Mouse (Mus musculus) MEL-GATA-1-ER (cell line): ENCODE data around the gene Foxp1.

Source experiments
- DNase-seq: peaks from one replicate; pipeline ENCODE4 v3.0.0-alpha.2; 2012; ENCODE audit warnings: low read depth; ENCODE audit errors: extremely low read depth

Foxp1 gene

GRCm38 (mm10) chr6:99299196-99299595 lies 223.3 kb downstream of the Foxp1 start:
- no peak for DNase-seq

GRCm38 (mm10) chr6:99297535-99297934 lies 225.0 kb downstream of the Foxp1 start:
- no peak for DNase-seq

- no peak for DNase-seq
Observed at GRCm38 (mm10) chr6:99295495-99295894, 227.0 kb downstream of the Foxp1 start.

- no peak for DNase-seq
Observed at GRCm38 (mm10) chr6:99289220-99289619, 233.3 kb downstream of the Foxp1 start.

- no peak for DNase-seq
Observed at GRCm38 (mm10) chr6:99285026-99285425, 237.5 kb downstream of the Foxp1 start.

- no peak for DNase-seq
Observed at GRCm38 (mm10) chr6:99284019-99284418, 238.5 kb downstream of the Foxp1 start.

GRCm38 (mm10) chr6:99282866-99283657 lies 239.5 kb downstream of the Foxp1 start:
- DNase-seq, result peak; percentile 12

- no peak for DNase-seq
Observed at GRCm38 (mm10) chr6:99281433-99281832, 241.1 kb downstream of the Foxp1 start.

GRCm38 (mm10) chr6:99280619-99281018 lies 241.9 kb downstream of the Foxp1 start:
- no peak for DNase-seq

GRCm38 (mm10) chr6:99277251-99277650 lies 245.3 kb downstream of the Foxp1 start:
- no peak for DNase-seq

GRCm38 (mm10) chr6:99276297-99276653 lies 246.2 kb downstream of the Foxp1 start:
- no peak for DNase-seq

GRCm38 (mm10) chr6:99275381-99276296 lies 246.9 kb downstream of the Foxp1 start:
- DNase-seq, result no peak

GRCm38 (mm10) chr6:99274667-99275066 lies 247.9 kb downstream of the Foxp1 start:
- DNase-seq, result no peak

- no peak for DNase-seq
Observed at GRCm38 (mm10) chr6:99274222-99274621, 248.3 kb downstream of the Foxp1 start.

GRCm38 (mm10) chr6:99273177-99273576 lies 249.3 kb downstream of the Foxp1 start:
- no peak for DNase-seq

- no peak for DNase-seq
Observed at GRCm38 (mm10) chr6:99272174-99272573, 250.3 kb downstream of the Foxp1 start.

GRCm38 (mm10) chr6:99271741-99272140 lies 250.8 kb downstream of the Foxp1 start:
- DNase-seq, result no peak

- DNase-seq, result no peak
Observed at GRCm38 (mm10) chr6:99269921-99270320, 252.6 kb downstream of the Foxp1 start.

GRCm38 (mm10) chr6:99268171-99269061 lies 254.1 kb downstream of the Foxp1 start:
- DNase-seq, result no peak

GRCm38 (mm10) chr6:99265945-99266656 lies 256.4 kb downstream of the Foxp1 start:
- no peak for DNase-seq

- no peak for DNase-seq
Observed at GRCm38 (mm10) chr6:99265173-99265572, 257.3 kb downstream of the Foxp1 start.
